Mouse (Mus musculus) urinary bladder, adult 2 months (tissue): ENCODE data around the gene Hmx1. TPM values are rescaled to one million over a fixed set of nuclear protein-coding genes. Genes with fewer than 3 reads are reported as not detected.

Experiments used
- DNase-seq: peaks from one replicate; pipeline ENCODE4 v3.0.0; 2022; ENCODE audit warnings: low spot score
- polyA plus RNA-seq: library from polyadenylated mRNA; depleted of rRNA; stranded (reverse); fragments of >200 nt; gene quantifications from 2 replicates; pipeline ENCODE4 v1.2.3, GENCODE M21; 2012

Hmx1 gene
- polyA plus RNA-seq, 1 experiment = not detected

GRCm38 (mm10) chr5:35398310-35398910 is 9.5 kb downstream of the Hmx1 start:
- no peak for DNase-seq

- no peak for DNase-seq
These were observed 10.2 kb downstream of the Hmx1 start for GRCm38 (mm10) chr5:35399061-35399460.

GRCm38 (mm10) chr5:35399704-35400320 is 10.9 kb downstream of the Hmx1 start:
- no peak for DNase-seq

GRCm38 (mm10) chr5:35401240-35401639 is 12.3 kb downstream of the Hmx1 start:
- DNase-seq = no peak

GRCm38 (mm10) chr5:35407411-35407930 is 18.6 kb downstream of the Hmx1 start:
- DNase-seq = no peak

- no peak for DNase-seq
These were observed 22.1 kb downstream of the Hmx1 start for GRCm38 (mm10) chr5:35411028-35411427.

- DNase-seq = no peak
These were observed 23.9 kb downstream of the Hmx1 start for GRCm38 (mm10) chr5:35412833-35413232.

- DNase-seq = no peak
These were observed 28.8 kb downstream of the Hmx1 start for GRCm38 (mm10) chr5:35417707-35418106.

GRCm38 (mm10) chr5:35421622-35422021 is 32.7 kb downstream of the Hmx1 start:
- DNase-seq = no peak

- DNase-seq = no peak
These were observed 36.3 kb downstream of the Hmx1 start for GRCm38 (mm10) chr5:35425218-35425617.

- DNase-seq = no peak
These were observed 39.0 kb downstream of the Hmx1 start for GRCm38 (mm10) chr5:35427901-35428300.

- DNase-seq = no peak
These were observed 39.5 kb downstream of the Hmx1 start for GRCm38 (mm10) chr5:35428421-35428820.

GRCm38 (mm10) chr5:35432098-35432497 is 43.2 kb downstream of the Hmx1 start:
- no peak for DNase-seq

- no peak for DNase-seq
These were observed 45.1 kb downstream of the Hmx1 start for GRCm38 (mm10) chr5:35434038-35434437.

GRCm38 (mm10) chr5:35434703-35435102 is 45.8 kb downstream of the Hmx1 start:
- DNase-seq = no peak

GRCm38 (mm10) chr5:35438805-35439204 is 49.9 kb downstream of the Hmx1 start:
- DNase-seq = no peak

- DNase-seq = no peak
These were observed 51.6 kb downstream of the Hmx1 start for GRCm38 (mm10) chr5:35440459-35440858.

- no peak for DNase-seq
These were observed 52.5 kb downstream of the Hmx1 start for GRCm38 (mm10) chr5:35441411-35441810.

GRCm38 (mm10) chr5:35444731-35445130 is 55.8 kb downstream of the Hmx1 start:
- DNase-seq = no peak

- DNase-seq = no peak
These were observed 58.9 kb downstream of the Hmx1 start for GRCm38 (mm10) chr5:35447656-35448443.
